23 mouse cellular contexts compared by ENCODE assay signal in genomic region chr16:14468351-14468750, GRCm38 (mm10).
DNase-seq lines count a peak whose midpoint lies in the region; ATAC-seq and TF ChIP-seq lines count a peak whose summit lies in the region.
"Had no signal": no experiment of that assay in that cellular context is flagged by ENCODE, and none has a peak within 500 bp of the region (broad histone marks: within the 10 kb centered on the region; RNA-seq: fewer than 3 reads in every experiment).

No protein-coding gene starts in this region.

- H3K4me2 ChIP-seq in forebrain, embryonic 12.5 days, result no peak overlapping the region
- H3K4me2 ChIP-seq in liver, embryonic 11.5 days, result no peak overlapping the region
- H3K4me2 ChIP-seq in liver, embryonic 12.5 days, result no peak overlapping the region
- no peak overlapping the region for H3K4me2 ChIP-seq in stomach, postnatal 0 days (replicated peaks; ENCODE audit: low read depth)
- H3K4me2 ChIP-seq: forebrain, embryonic 15.5 days; heart, embryonic 13.5 days; hindbrain, embryonic 13.5 days had no signal

- H3K27ac ChIP-seq in forebrain, embryonic 10.5 days, result no peak overlapping the region
- H3K27ac ChIP-seq in forebrain, embryonic 12.5 days, result no peak overlapping the region
- H3K27ac ChIP-seq in liver, embryonic 11.5 days (ENCODE audit: low read depth, low read length), result no peak overlapping the region
- H3K27ac ChIP-seq in liver, embryonic 12.5 days, result no peak overlapping the region
- no peak overlapping the region for H3K27ac ChIP-seq in stomach, postnatal 0 days (replicated peaks)
- H3K27ac ChIP-seq: forebrain, embryonic 15.5 days; heart, embryonic 13.5 days; hindbrain, embryonic 10.5 days; hindbrain, embryonic 13.5 days had no signal

- no peaks in the 10 kb centered on the region for H3K4me1 ChIP-seq in forebrain, embryonic 10.5 days
- no peaks in the 10 kb centered on the region for H3K4me1 ChIP-seq in forebrain, embryonic 12.5 days
- no peaks in the 10 kb centered on the region for H3K4me1 ChIP-seq in liver, embryonic 11.5 days (replicated peaks; ENCODE audit: control insufficient read depth, insufficient read depth, low read length)
- no peaks in the 10 kb centered on the region for H3K4me1 ChIP-seq in liver, embryonic 12.5 days
- H3K4me1 ChIP-seq in stomach, postnatal 0 days (replicated peaks; ENCODE audit: control insufficient read depth, insufficient read depth), result no peaks in the 10 kb centered on the region
- H3K4me1 ChIP-seq: forebrain, embryonic 15.5 days; heart, embryonic 13.5 days; hindbrain, embryonic 10.5 days; hindbrain, embryonic 13.5 days had no signal

- no peak for ATAC-seq in forebrain, embryonic 12.5 days (ENCODE audit: low FRiP score)
- no peak for ATAC-seq in liver, embryonic 11.5 days (replicated peaks; ENCODE audit: low FRiP score)
- no peak for ATAC-seq in liver, embryonic 12.5 days
- ATAC-seq in stomach, postnatal 0 days (ENCODE audit: low FRiP score, low TSS enrichment), result no peak
- ATAC-seq: activated CD4-positive, CD25-positive, alpha-beta regulatory T cell, adult 4 months; forebrain, embryonic 15.5 days had no signal

- DNase-seq in forebrain, embryonic 10.5 days (ENCODE audit: extremely low spot score, low spot score), result peak; percentile 3
- peak; percentile 27 for DNase-seq in liver, embryonic 11.5 days (ENCODE audit: low spot score)
- DNase-seq in testis, postnatal 10 days (ENCODE audit: low spot score), result peak; percentile 34
- no peak for DNase-seq in testis, postnatal 14 days (ENCODE audit: low spot score)
- peak; percentile 3 for DNase-seq in stomach, postnatal 0 days (ENCODE audit: low spot score)
- DNase-seq in frontal cortex, postnatal 14 days (ENCODE audit: low spot score in 2 of 2), result no peak
- DNase-seq: adrenal gland, adult 8-10 months; adrenal gland, postnatal 25 days; cerebellum, adult 11-12 months; cerebellum, adult 8-10 months; cerebellum, postnatal 10 days; cerebellum, postnatal 36 days; embryo, embryonic 11 days; gastrocnemius, postnatal 10 days; heart, adult 18-20 months; heart, postnatal 14 days had no signal

- 85% methylated on average over 2 of the region's 2 CpGs for WGBS in forebrain, embryonic 10.5 days
- WGBS in forebrain, embryonic 12.5 days, result 83% methylated on average over 2 of the region's 2 CpGs
- WGBS in liver, embryonic 11.5 days, result 76% methylated on average over 2 of the region's 2 CpGs
- WGBS in liver, embryonic 12.5 days (ENCODE audit: insufficient replicate concordance), result 68% methylated on average over 2 of the region's 2 CpGs
- 75% methylated on average over 2 of the region's 2 CpGs for WGBS in stomach, postnatal 0 days

- peaks cover 94% of the 10 kb centered on the region for H3K36me3 ChIP-seq in forebrain, embryonic 10.5 days (replicated peaks)
- peaks cover 62% of the 10 kb centered on the region for H3K36me3 ChIP-seq in forebrain, embryonic 12.5 days (replicated peaks)
- H3K36me3 ChIP-seq in liver, embryonic 11.5 days (ENCODE audit: control insufficient read depth, insufficient read depth, low read length), result peaks cover 6% of the 10 kb centered on the region; the same call in 1 of the 2 replicates
- peaks cover 87% of the 10 kb centered on the region for H3K36me3 ChIP-seq in liver, embryonic 12.5 days
- peaks cover 34% of the 10 kb centered on the region for H3K36me3 ChIP-seq in stomach, postnatal 0 days (ENCODE audit: control insufficient read depth, insufficient read depth, low read length)

- no peaks in the 10 kb centered on the region for H3K27me3 ChIP-seq in forebrain, embryonic 10.5 days (ENCODE audit: poor library complexity, severe bottlenecking)
- H3K27me3 ChIP-seq in forebrain, embryonic 12.5 days, result no peaks in the 10 kb centered on the region
- no peaks in the 10 kb centered on the region for H3K27me3 ChIP-seq in liver, embryonic 11.5 days (replicated peaks; ENCODE audit: control insufficient read depth, insufficient read depth, low read length)
- no peaks in the 10 kb centered on the region for H3K27me3 ChIP-seq in liver, embryonic 12.5 days (replicated peaks)
- no peaks in the 10 kb centered on the region for H3K27me3 ChIP-seq in stomach, postnatal 0 days (ENCODE audit: control insufficient read depth, insufficient read depth, low read length)
- H3K27me3 ChIP-seq: forebrain, embryonic 15.5 days; heart, embryonic 13.5 days; hindbrain, embryonic 13.5 days had no signal

- no peak overlapping the region for H3K4me3 ChIP-seq in forebrain, embryonic 10.5 days
- H3K4me3 ChIP-seq in forebrain, embryonic 12.5 days (replicated peaks), result no peak overlapping the region
- no peak overlapping the region for H3K4me3 ChIP-seq in liver, embryonic 11.5 days (ENCODE audit: low read depth, low read length)
- no peak overlapping the region for H3K4me3 ChIP-seq in liver, embryonic 12.5 days
- no peak overlapping the region for H3K4me3 ChIP-seq in stomach, postnatal 0 days (ENCODE audit: low read depth, low read length)
- H3K4me3 ChIP-seq: forebrain, embryonic 15.5 days; heart, embryonic 13.5 days; hindbrain, embryonic 10.5 days; hindbrain, embryonic 13.5 days had no signal

- TF ChIP-seq EP300 in stomach, postnatal 0 days (optimal IDR thresholded peaks at IDR 0.05), result no peak

- no peak for TF ChIP-seq CTCF in stomach, postnatal 0 days (IDR thresholded peaks at IDR 0.05; ENCODE audit: low read depth)

- no peaks in the 10 kb centered on the region for H3K9me3 ChIP-seq in forebrain, embryonic 10.5 days
- no peaks in the 10 kb centered on the region for H3K9me3 ChIP-seq in forebrain, embryonic 12.5 days
- H3K9me3 ChIP-seq in liver, embryonic 11.5 days (ENCODE audit: control insufficient read depth, low read length), result no peaks in the 10 kb centered on the region
- H3K9me3 ChIP-seq in liver, embryonic 12.5 days (replicated peaks), result no peaks in the 10 kb centered on the region
- no peaks in the 10 kb centered on the region for H3K9me3 ChIP-seq in stomach, postnatal 0 days (ENCODE audit: control insufficient read depth, low read length)
- H3K9me3 ChIP-seq: forebrain, embryonic 15.5 days; heart, embryonic 13.5 days; hindbrain, embryonic 10.5 days; hindbrain, embryonic 13.5 days had no signal

- H3K9ac ChIP-seq in forebrain, embryonic 12.5 days, result no peak overlapping the region
- H3K9ac ChIP-seq in liver, embryonic 11.5 days (ENCODE audit: low read depth, low read length), result no peak overlapping the region
- no peak overlapping the region for H3K9ac ChIP-seq in liver, embryonic 12.5 days
- no peak overlapping the region for H3K9ac ChIP-seq in stomach, postnatal 0 days (ENCODE audit: low read length)
- H3K9ac ChIP-seq: forebrain, embryonic 15.5 days; heart, embryonic 13.5 days; hindbrain, embryonic 13.5 days had no signal

Comparison
In these comparisons a context has a peak if more than half of its experiments do, and no peak if none do; other contexts are left out.
1. DNase-seq: peak in forebrain, embryonic 10.5 days (single experiment), liver, embryonic 11.5 days (single experiment), testis, postnatal 10 days (single experiment) and stomach, postnatal 0 days (single experiment); none in testis, postnatal 14 days (single experiment) and frontal cortex, postnatal 14 days (0 of 2).